Mouse (Mus musculus) cerebellum, postnatal 4 days (tissue): ENCODE measurements around the gene Zfp334.

Source experiments
- DNase-seq, 2 experiments: peaks; one replicate each; pipeline ENCODE4 v3.0.0; 2022; ENCODE audit warnings: low spot score in 2 of 2, mixed read lengths in 1 of 2

The Zfp334 gene

DNA sequence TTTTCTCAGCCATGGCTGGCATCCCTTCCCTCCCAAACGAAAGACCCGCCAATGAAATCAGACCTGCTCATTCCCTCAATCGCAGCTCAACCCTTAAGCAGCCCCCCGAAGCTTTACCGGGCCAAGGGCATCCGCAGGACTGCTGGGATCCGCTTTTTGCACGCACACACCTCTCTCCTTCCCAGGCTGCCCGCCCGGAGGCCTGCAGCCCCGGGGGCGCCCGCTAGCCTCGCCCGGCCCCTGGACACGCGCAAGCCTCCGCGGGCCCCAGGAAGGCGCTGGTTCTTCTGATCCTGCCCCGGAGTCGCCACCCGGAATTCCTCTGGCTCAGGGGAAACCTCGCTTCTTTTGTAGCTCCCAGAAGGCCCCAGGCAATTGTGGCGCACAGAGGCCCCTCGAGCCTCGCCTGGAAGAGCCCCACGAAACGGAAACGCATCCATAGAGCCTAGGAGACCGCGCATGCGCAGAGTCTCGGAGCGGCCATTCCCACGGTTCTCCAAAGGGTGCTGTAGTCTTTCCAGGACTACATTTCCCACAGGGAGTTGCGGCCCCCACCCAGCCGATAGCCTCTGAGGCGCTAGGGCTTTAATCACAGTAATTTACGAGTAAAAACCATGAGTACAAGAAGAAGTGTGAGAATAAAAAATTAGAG is at the start of gene Zfp334:
Gene Zfp334, minus strand, starts transcription at position 416 of the 652 bp plus-strand sequence.
- DNase-seq, result peak; percentile 94 to 97

DNA sequence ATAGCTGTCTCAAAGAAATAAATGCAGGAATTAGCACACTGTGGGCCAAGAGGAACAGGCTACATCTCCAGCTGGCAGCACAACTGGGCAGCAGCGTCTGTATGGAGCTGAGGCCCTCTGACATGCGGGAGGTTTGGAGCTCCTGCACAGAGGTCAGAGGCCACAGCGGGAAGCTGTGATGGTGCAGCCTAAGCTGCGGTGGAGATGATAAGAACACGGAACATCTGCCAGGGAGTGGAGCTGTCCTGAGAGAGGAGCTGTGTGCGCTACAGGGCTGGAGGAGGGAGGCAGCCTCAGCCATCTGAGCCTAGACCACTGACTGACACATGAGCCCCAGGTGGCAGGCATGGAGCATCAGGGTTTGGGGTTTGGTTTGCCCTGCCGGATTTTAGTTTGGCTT is 40.6 kb upstream of the Zfp334 start:
- DNase-seq, result no peak

DNA sequence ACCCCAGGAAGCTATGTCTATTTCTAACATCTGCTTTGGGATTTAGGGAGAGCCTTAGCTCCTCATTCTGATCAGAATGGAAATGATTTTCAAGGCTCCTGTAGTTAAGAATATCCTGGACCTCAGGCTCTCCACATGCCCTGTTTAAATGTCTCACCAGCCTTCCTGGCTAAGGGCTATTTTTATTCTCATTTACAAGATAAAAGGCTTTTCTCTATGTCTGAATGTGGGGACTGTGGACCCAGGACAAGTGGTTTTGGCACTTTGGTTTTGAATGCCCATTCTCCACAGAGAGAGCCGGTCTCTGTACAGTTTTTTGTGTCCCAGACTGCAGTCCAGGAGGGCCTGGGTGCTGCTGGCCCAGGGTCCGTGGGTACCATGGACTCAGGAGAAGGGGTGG is 32.1 kb upstream of the Zfp334 start:
- no peak for DNase-seq

DNA sequence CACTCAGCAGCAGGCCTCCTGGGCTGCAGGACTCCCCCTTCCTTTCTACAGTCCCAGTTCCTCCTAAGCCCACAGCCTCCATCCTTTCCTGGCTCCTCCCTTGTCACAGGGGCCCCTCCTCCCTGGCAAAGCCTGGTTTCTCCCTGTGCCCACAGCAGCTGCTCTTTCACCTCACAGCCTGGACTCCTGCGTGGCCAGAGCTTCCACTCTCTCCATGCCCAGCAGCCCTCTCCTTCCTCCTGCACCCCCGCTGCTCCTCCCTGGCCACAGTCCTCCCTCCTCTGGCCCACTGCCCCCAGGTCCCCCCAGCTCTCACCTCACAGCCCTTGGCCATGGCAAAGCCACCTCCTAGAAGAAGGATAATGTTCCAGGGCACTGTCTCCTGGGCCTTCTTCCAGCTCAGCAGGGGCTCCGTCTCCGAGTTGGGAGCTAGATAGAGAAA is 31.6 kb upstream of the Zfp334 start:
- DNase-seq, result peak in 1 of 2 experiments; percentile 42

DNA sequence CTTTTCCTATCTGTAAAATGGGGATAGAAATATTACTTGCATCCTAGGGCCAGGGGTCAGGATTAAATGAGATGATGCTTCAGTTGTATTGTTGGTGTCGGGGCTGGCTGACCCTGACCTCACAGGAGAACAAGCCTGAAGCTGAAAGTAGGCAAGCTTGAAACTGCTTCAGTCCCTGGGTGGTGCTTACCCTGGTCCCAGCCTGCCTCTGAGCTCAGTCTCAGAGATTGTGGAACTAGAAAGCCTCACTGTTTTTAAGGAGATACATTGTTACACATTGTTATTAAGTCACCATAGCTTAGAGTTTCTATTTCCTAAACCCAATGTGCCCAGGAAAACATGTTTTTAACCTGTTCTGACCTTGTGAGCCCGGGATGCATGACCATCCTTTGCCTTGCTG is 30.5 kb upstream of the Zfp334 start:
- DNase-seq, result no peak

DNA sequence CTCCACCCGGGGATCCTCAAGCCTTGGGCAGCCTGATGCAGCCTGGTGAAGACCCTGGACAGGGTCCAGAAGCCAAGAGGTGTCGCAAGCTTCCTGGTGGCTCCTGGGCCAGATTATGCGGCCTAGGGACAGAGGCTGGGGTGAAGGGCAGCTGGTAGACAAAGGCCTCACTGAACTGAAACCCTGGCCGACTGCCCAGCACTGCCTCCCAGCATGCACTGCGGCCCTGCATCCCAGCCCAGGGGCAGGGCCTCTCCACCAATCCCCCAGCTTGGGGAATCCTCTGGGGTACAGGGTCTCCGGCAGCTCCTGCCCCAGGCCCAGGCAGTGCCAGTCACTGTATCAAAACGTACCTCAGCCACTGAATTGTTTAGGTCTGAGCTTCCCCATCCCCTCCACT is 29.2 kb upstream of the Zfp334 start:
- DNase-seq, result peak; percentile 52 to 83

DNA sequence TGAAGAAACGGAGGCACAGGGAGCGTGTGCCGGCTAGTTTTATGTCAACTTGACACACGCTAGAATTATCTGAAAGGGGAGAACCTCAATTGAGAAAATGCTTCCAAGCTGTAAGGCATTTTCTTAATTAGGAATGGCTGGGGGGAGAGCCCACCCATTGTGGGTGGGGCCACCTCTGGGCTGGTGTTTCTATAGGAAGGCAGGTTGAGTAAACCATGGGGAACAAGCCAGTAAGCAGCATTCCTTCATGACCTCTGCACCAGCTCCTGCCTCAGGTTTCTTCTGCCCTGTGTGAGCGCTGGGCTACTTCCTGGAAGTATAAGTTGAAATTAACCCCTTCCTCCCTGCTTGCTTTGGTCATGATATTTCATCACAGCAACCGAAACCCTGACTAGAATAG is 27.7 kb upstream of the Zfp334 start:
- DNase-seq, result no peak

DNA sequence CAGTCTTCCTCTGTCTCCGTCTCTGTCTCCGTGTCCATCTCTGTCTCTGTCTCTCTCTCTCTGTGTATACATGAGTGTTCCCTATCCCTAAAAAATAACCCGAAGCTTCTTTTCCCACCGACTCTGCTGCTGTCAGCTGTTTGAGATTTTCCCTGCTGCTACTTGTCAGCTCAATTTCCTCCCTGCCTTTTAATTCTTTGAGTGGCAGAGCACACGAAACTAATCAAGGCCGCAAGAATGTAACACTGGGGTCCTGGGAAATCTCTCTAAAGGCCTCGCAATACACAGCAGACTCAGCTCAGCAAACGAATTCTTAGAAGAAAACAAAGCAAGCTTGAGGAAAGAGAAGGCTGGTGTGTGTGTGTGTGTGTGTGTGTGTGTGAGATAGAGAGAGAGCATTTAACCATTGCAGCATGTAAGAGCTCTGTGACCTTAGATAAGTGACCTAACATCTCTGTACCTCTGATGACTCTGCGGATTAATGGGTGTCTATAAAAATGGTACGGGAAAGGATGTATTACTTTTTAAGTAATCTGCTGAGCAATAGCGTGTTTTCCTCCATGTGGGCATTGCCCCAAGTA is 27.2 kb upstream of the Zfp334 start:
- no peak for DNase-seq

DNA sequence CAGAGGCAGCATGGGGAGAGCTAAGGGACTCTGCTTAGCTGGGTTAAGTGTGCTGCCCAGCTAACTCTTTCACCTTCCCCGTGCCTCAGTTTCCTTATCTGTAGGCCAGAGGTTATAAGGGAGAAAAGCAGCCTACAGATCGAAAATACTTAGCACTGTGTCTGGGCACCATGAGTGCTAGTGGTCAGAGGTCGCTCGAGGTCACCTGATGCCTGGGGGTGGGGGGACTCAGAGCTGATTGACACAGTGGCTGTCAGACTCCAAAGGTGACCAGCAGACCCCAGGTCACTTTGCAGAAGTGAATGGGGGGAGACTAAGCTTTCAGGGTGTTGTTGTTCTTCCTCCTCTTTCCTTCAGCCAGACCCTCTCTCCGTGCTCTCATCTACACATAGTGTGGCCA is 26.3 kb upstream of the Zfp334 start:
- DNase-seq, result no peak

DNA sequence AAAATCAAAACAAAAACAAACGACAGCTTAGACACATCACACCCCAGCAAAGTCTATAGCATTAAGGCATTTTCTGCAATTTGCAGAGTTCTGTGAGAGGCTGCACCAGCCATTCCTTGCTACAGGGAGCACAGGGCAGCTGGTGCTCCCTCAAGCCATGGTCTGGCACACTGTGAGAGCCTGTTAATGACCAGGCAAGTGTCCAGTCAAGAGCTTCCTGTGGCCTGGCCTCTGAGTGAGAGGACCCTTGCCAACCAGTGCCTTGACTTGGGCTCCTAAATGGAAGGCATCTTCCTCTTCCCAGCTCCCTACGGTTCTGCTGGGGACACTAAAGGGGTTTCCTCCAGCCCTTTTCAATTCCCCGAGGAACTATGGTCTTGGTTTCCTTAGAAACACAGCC is 25.8 kb upstream of the Zfp334 start:
- no peak for DNase-seq

DNA sequence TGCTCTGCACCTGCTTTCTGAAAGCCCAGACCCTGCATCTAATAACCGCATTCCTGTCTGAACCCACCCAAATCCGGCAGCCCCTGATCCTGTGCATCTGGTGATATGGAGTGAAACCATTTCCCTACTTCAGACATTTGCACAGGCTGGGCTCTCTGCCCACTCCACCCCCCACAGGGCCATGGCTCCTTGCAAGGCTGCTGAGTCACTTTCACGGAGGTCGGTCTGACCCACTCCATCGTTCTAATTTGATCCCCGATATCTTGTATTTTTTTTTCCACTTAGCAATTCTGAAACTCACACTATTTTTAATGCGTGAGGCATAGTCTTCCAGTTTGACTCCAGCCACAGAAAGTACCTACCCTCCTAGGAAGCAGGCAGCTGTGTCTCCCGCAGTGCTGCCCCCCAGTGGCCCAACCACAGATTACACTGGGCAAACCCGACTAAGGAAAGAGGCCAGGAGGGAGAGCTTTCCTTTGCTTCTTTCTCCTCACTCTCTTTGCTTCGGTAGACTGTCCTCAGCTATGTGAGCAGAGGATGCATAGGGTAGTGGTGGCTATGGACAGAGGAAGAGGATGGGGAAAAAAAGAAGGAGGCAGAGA is 19.7 kb upstream of the Zfp334 start:
- peak; percentile 64 to 76 for DNase-seq

DNA sequence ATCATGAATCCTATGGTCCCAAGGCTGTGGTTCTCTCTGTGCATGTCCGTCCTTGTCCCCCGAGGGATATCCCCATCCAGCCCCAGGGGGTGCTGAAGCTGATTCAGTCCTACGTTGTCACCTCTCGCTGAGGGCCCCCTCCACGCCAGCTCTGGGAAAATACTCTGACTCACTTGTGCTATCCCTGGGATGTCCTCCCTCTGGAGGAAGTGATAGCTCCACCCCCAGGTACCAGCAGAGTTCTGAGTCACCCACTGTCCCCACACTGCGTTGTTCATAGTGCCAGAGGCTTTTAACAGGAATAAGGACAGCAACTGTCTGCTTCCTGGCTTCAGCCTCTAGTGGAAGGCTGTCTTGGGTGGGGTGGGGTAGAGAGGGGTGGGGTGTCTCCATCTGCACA is 17.3 kb upstream of the Zfp334 start:
- DNase-seq, result no peak

DNA sequence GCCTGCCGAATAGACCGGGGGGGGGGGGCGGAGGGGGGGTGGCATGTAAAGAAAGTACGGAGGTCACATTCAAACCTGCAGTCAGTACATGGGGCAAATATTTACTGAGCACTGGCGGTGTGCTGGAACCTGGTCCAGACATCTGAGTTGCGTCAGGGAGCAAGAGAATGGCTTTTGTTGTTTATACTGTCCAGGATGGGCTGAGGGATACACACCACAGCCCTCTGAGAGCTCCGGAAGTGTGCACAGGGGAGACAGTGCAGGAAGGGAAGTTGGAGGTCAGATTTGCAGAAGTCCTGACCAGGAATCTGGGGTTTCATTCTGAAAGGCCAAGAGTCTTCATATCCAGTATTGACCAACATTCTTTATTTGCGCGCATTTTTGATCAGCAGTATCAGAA is 16.9 kb upstream of the Zfp334 start:
- DNase-seq, result no peak

DNA sequence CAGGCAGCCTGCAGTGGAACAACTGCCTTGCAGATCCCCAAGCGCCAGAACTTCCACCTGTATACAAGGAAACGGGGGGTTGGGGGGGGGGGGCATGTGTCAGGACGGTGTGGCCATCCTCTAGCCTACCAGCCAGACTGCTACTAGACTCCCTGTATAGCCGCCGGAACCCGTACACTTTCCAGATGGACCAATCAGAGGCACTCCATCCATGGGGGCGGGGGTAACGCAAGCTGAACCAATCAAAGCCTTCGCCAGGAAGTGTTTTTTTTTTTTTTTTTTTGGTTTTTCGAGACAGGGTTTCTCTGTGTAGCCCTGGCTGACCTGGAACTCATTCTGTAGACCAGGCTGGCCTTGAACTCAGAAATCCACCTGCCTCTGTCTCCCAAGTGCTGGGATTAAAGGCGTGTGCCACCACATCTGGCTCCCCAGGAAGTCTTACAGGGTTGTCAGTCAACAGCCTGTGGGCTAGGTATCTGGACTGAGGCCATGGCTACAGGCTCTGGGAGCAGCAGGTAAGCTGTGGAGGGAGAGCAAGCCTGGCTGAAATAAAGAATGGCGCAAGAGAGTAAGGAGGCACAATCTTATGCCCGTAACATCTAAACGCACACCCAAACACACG is 10.2 kb upstream of the Zfp334 start:
- no peak for DNase-seq

DNA sequence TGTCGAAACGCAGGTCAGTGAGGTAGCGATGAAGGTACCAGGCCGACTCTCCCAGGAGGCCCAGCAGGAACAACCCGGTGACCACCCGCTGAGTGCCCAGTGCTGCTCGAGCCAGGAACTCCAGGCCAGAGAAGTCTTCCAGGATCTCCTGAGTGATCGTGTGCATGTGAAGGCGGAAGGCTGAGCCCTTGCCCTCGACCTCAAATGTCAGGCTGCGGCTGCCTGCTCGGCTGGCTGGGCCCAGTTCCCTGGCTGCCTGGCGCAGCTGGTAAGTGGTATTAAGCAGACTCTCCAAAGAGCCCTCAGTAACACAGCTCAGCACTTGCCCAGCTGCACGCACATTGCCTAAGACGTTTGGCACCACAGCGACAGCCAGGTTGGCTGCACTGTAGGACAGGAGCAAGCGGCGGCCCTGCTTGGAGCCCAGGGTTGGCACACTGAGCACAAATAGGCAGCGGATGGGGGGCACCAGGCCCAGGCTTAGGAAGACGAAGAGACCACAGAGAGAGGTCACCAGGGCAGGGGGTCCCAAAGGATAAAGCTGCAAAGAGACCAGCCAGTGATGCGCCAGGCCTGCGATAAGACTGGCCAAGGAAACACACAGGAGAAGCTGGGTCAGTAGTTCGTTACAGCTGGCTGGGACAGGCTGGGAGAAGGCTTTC is 9.6 kb upstream of the Zfp334 start:
- DNase-seq, result peak in 1 of 2 experiments; percentile 31

DNA sequence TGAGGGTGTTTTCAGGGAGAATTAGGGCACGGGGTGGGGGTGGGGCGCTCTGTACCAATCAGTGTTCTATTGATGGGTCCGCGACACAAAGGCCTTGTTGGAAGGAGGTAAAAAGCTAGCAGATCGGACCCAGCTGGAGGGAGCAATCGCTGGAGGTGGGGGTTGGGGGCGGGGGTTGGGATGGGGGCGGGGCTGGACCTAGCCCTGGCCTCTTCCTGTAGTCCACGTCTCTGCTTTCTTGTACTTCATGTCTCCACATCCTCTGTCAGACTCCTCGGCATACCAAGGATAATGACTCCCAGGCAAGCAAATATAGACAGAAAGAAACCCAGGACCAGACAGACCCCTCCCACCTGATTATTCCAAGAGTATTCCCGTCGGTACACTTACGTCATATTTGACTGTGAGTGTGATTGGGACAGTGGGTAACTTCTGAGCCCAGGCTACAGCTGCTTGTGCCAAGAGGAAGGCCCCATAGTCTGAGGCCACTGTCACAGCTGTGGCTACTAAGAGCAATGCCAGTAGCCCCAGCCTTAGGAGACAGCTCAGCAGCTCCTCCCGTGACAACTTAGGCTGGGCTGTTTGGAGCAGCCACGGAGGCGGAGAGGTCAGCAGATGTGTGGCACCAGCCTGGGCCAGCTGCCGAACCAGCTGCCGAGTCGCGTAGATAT is 8.9 kb upstream of the Zfp334 start:
- no peak for DNase-seq

DNA sequence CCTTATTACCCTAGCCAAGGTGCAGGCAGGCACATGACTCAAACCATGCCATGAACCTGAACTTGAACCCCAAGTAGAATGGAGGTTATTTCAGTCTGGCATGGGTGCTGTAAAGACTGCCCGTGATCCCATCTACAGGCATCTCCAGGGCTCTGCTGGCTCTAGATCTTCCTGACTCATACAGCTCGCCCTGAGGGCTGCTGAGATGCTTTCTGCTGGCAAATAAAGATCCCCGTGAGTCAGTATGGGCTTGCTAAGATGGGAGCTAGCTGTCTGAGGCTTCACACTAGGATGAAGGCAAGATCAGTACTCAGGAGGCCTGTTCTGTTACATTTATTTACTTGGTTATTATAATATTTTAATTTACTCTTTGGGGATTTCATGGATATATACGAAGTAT is 4.1 kb upstream of the Zfp334 start:
- no peak for DNase-seq

DNA sequence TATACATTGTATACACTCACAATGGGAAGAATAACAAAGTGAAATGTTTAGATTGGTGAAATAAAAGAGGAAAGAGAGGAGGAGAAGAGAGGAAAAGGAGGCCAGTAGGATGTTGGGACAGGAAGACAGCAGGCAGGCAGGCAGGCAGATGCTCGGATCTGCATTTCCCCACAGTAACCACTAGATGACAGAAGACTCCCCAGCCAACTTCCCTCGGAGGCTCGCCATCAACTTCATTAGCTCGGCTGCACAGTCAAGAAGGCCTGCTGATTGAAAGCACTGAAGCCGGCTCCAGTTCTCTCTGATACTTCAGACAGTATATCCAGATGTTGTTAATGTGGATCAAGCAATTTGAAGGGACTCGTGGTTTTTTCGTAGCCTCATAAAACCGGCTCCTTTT is 3.5 kb upstream of the Zfp334 start:
- DNase-seq, result peak in 1 of 2 experiments; percentile 43

DNA sequence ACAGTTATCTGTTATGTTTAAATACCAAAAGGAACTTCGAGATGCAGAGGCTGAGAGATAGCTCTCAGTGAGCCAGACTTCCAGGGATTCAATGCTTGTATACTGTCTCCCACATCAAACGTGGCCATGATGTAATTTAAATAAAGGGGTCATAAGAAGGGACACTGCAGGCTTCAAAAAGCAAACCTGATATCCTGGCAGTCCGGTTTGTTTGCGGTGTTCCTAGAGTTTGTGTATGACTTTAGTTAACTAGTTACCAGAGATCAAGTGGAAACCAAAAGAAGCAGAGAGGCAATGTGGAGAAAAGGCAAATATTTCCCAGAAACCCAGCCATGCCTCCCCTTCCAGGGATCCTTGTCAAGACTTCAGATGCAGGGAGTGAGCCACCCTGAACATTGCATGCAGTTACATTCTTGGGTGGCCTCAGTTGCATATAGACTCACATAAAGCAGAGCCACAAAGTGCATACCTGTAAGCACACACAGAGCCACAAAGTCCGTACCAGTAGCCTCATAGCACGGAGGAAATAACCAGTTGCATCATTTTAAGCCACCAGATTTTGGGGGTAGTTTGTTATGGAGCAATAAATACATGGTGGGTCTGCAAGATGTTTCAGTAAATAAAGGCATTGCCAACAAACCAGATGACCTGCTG is 1.4 kb upstream of the Zfp334 start:
- DNase-seq, result no peak

DNA sequence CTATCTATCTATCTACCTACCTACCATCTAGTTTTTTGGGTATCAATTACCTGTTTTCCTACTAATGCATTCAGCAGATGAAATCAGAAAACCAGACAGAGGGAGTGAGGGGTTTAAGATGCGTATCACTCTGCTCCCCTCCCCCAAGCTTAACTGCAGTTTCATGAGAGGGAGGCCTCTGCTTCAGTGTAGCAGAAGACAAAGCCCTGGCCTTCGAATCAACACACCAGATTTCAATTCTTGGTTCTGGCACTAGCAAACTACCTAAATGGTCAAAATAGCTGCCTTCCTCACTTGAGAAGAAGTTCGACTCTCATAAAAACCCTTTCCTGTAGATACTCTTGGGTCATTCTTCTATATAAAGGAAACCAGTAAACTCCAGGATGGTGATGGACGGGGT is 689 bp downstream of the Zfp334 start:
- DNase-seq, result no peak

DNA sequence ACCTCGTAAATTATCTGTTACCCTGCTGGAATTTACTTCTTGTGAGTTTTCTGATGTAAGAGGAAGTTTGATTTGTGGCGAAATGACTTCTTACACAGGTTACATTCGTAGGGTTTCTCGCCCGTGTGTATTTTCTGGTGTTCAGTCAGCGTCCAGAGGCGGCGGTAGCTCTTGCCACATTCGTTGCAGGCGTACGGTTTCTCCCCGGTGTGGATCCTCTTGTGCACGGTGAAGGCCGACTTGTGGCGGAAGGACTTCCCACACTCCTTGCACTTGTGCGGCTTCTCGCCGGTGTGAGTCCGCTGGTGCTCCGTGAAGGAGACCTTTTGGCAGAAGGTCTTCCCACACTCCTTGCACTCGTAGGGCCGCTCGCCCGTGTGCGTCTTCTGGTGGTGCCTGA is 8.0 kb downstream of the Zfp334 start:
- DNase-seq, result no peak
